Mouse (Mus musculus): ENCODE results near the gene Fign.

GRCm38 (mm10) chr2:64043099-64043498 is 54.7 kb downstream of the Fign start:
- TF ChIP-seq CTCF (IDR thresholded peaks at IDR 0.05; ENCODE audit: insufficient read depth, low read length) (no peak), POLR2A (IDR thresholded peaks at IDR 0.05; ENCODE audit: borderline replicate concordance, extremely low read depth, low read depth, low read length) (no peak)
